Mouse (Mus musculus) ovary, postnatal 10 days (tissue): ENCODE data around the gene Glg1.
"Not testable (repeated sequence)": the region's sequence is repeated elsewhere in the genome, so short reads cannot be mapped to it uniquely, and the experiment has no call there.

ENCODE experiments used
- DNase-seq: peaks from one replicate; pipeline ENCODE4 v3.0.0; 2022; ENCODE audit warnings: low spot score

The Glg1 gene

GRCm38 (mm10) chr8:111144901-111145459 lies 114.0 kb downstream of the Glg1 start:
- DNase-seq, result not testable (repeated sequence)

- DNase-seq, result no peak
Observed at GRCm38 (mm10) chr8:111142521-111142920, 116.5 kb downstream of the Glg1 start.

DNA sequence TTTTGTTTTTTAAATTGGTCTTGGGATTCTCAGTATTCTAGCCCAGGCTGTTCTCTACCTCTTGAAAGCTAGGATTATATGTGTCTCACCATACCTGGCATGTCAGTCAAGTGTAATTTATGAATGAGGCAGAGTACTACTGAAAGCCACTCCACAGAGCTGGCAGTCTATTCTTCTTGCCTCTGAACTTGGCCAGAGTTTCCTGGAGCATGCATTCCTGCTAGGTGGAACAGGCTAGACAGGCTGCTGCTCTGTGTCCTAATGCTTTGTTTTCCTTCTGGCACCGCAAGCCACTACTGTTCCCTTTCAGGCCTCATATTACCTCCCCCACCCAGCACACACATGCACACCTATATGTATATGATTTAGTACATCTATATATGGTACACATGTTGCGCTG lies 128.3 kb downstream of the Glg1 start:
- no peak for DNase-seq

GRCm38 (mm10) chr8:111119481-111119880 lies 139.5 kb downstream of the Glg1 start:
- no peak for DNase-seq

DNA sequence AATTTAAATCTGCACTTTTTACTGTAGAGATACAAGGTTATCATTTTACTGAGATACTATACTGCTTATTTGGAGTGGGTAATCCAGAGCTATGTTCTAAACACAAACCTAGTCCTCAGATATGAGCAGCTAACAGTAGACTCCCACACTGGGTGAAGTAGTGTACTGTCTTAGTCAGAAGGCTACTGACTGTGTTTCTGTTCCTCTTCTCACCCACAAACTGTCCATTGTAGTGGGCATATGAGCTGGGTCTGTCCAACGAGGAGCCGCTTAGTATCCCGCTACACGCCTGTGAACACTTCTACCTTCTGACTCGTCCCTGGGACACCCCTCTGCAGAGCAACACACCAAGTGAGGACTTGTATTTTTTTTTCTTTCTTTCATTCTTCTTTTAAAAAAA lies 144.1 kb downstream of the Glg1 start:
- DNase-seq, result no peak
